Comparison of ENCODE assay signal across 9 mouse cellular contexts in genomic region chrX:71946631-71947030, GRCm38 (mm10). TPM values are rescaled to one million over a fixed set of nuclear protein-coding genes. Genes with fewer than 3 reads are reported as not detected.
A peak's percentile ranks its signal among the peaks of the same experiment; 100 is the strongest.
DNase-seq lines count a peak whose midpoint lies in the region; ATAC-seq and TF ChIP-seq lines count a peak whose summit lies in the region.
"Had no signal": no experiment of that assay in that cellular context is flagged by ENCODE, and none has a peak within 500 bp of the region (broad histone marks: within the 10 kb centered on the region; RNA-seq: fewer than 3 reads in every experiment).

No protein-coding gene starts in this region.

- DNase-seq in kidney, adult 2 months, result peak; percentile 31
- peak; percentile 35 for DNase-seq in MEL (ENCODE audit: low read depth, low spot score)
- DNase-seq in c-Kit-positive CD71-positive TER-119-negative erythroid progenitor cells, embryonic 14.5 days (ENCODE audit: low read depth), result peak; percentile 16
- DNase-seq in forelimb bud, embryonic 11.5 days (ENCODE audit: low read depth, low spot score), result peak; percentile 45
- DNase-seq in layer of hippocampus, adult 9-11 months, result peak; percentile 7
- DNase-seq in midbrain, postnatal 0 days (ENCODE audit: low spot score), result peak; percentile 21
- DNase-seq in T-cell, adult 2 months (ENCODE audit: low spot score), result no peak

- no peak overlapping the region for H3K4me3 ChIP-seq in kidney, adult 2 months (ENCODE audit: insufficient read depth, low read depth, low read length)
- no peak overlapping the region for H3K4me3 ChIP-seq in kidney, embryonic 16.5 days (ENCODE audit: low read length)
- no peak overlapping the region for H3K4me3 ChIP-seq in MEL (ENCODE audit: control insufficient read depth in 1 of 2, insufficient read depth in 1 of 2, low read depth in 2 of 2, low read length in 2 of 2)
- no peak overlapping the region for H3K4me3 ChIP-seq in midbrain, postnatal 0 days (ENCODE audit: low read depth, low read length)
- H3K4me3 ChIP-seq: stomach, embryonic 15.5 days had no signal

- ATAC-seq in kidney, embryonic 16.5 days (ENCODE audit: low FRiP score, low TSS enrichment), result no peak; the same call in 1 of the 2 replicates
- no peak for ATAC-seq in midbrain, postnatal 0 days (ENCODE audit: low FRiP score)

- H3K79me2 ChIP-seq in MEL (ENCODE audit: control insufficient read depth, insufficient read depth, low read length, poor library complexity), result no peaks in the 10 kb centered on the region

- H3K27me3 ChIP-seq in kidney, adult 2 months (replicated peaks; ENCODE audit: control insufficient read depth, insufficient read depth, low read length), result no peaks in the 10 kb centered on the region
- peaks cover 6% of the 10 kb centered on the region; the same call in 1 of the 2 replicates for H3K27me3 ChIP-seq in kidney, embryonic 16.5 days (ENCODE audit: insufficient read depth, low read length)
- no peaks in the 10 kb centered on the region for H3K27me3 ChIP-seq in MEL (ENCODE audit: control insufficient read depth in 1 of 2, insufficient read depth in 2 of 2, low read length in 2 of 2)
- H3K27me3 ChIP-seq in midbrain, postnatal 0 days (ENCODE audit: insufficient read depth, low read length), result no peaks in the 10 kb centered on the region
- H3K27me3 ChIP-seq: stomach, embryonic 15.5 days had no signal

- TF ChIP-seq CTCF in kidney, adult 2 months (conservative IDR thresholded peaks at IDR 0.05; ENCODE audit: insufficient read depth, insufficient read length, low read depth, low read length), result peak; percentile 54
- TF ChIP-seq CTCF in MEL (IDR thresholded peaks at IDR 0.05 in 2 of 3, conservative IDR thresholded peaks at IDR 0.05 in 1 of 3; ENCODE audit: control insufficient read depth in 1 of 3, insufficient read depth in 1 of 3, low read depth in 2 of 3, low read length in 3 of 3, poor library complexity in 1 of 3, severe bottlenecking in 1 of 3), result peak; percentile 39 to 69 (median 52)
- peak; percentile 60 for TF ChIP-seq CTCF in midbrain, postnatal 0 days (IDR thresholded peaks at IDR 0.05)

- peak; percentile 66 for TF ChIP-seq RAD21 in MEL (IDR thresholded peaks at IDR 0.05; ENCODE audit: low read depth, low read length)

- H3K27ac ChIP-seq in kidney, adult 2 months (ENCODE audit: insufficient read depth, low read depth, low read length), result no peak overlapping the region
- H3K27ac ChIP-seq in kidney, embryonic 16.5 days (ENCODE audit: low read length), result no peak overlapping the region
- no peak overlapping the region for H3K27ac ChIP-seq in MEL (ENCODE audit: control insufficient read depth, low read depth, low read length)
- H3K27ac ChIP-seq in midbrain, postnatal 0 days (ENCODE audit: low read depth, low read length), result no peak overlapping the region
- H3K27ac ChIP-seq: stomach, embryonic 15.5 days had no signal

- no peaks in the 10 kb centered on the region for H3K9me3 ChIP-seq in kidney, embryonic 16.5 days (ENCODE audit: low read length)
- H3K9me3 ChIP-seq in MEL (replicated peaks; ENCODE audit: insufficient read depth, low read length), result no peaks in the 10 kb centered on the region
- no peaks in the 10 kb centered on the region for H3K9me3 ChIP-seq in midbrain, postnatal 0 days (ENCODE audit: low read length)
- H3K9me3 ChIP-seq: stomach, embryonic 15.5 days had no signal

- H3K4me2 ChIP-seq in kidney, embryonic 16.5 days (replicated peaks; ENCODE audit: low read depth, low read length), result no peak overlapping the region
- H3K4me2 ChIP-seq in midbrain, postnatal 0 days (ENCODE audit: low read depth, low read length, poor library complexity, severe bottlenecking), result no peak overlapping the region
- H3K4me2 ChIP-seq: stomach, embryonic 15.5 days had no signal

- no peak for TF ChIP-seq EP300 in MEL (IDR thresholded peaks at IDR 0.05; ENCODE audit: low read depth in 1 of 2, low read length in 2 of 2)

- WGBS in kidney, adult 2 months, result 4% methylated on average over 3 of the region's 3 CpGs
- WGBS in kidney, embryonic 16.5 days, result 21% methylated on average over 3 of the region's 3 CpGs
- WGBS in midbrain, postnatal 0 days, result 18% methylated on average over 3 of the region's 3 CpGs

- H3K36me3 ChIP-seq in kidney, adult 2 months (ENCODE audit: control insufficient read depth, insufficient read depth, low read length), result no peaks in the 10 kb centered on the region
- H3K36me3 ChIP-seq in kidney, embryonic 16.5 days (ENCODE audit: insufficient read depth, low read length), result no peaks in the 10 kb centered on the region
- no peaks in the 10 kb centered on the region for H3K36me3 ChIP-seq in MEL (ENCODE audit: control insufficient read depth in 1 of 2, insufficient read depth in 2 of 2, low read length in 2 of 2)
- no peaks in the 10 kb centered on the region for H3K36me3 ChIP-seq in midbrain, postnatal 0 days (ENCODE audit: insufficient read depth, low read length)
- H3K36me3 ChIP-seq: stomach, embryonic 15.5 days had no signal

- no peak for TF ChIP-seq POLR2A in kidney, adult 2 months (IDR thresholded peaks at IDR 0.05; ENCODE audit: low read depth, low read length)
- no peak for TF ChIP-seq POLR2A in MEL (IDR thresholded peaks at IDR 0.05; ENCODE audit: control insufficient read depth in 1 of 2, insufficient read depth in 1 of 2, low read depth in 1 of 2, low read length in 2 of 2, poor library complexity in 1 of 2)

- H3K4me1 ChIP-seq in kidney, adult 2 months (ENCODE audit: control insufficient read depth, insufficient read depth, low read length), result no peaks in the 10 kb centered on the region
- H3K4me1 ChIP-seq in kidney, embryonic 16.5 days (ENCODE audit: insufficient read depth, low read length), result no peaks in the 10 kb centered on the region
- no peaks in the 10 kb centered on the region for H3K4me1 ChIP-seq in MEL (ENCODE audit: control insufficient read depth in 1 of 2, insufficient read depth in 2 of 2, low read length in 2 of 2)
- H3K4me1 ChIP-seq in midbrain, postnatal 0 days (ENCODE audit: insufficient read depth, low read length), result no peaks in the 10 kb centered on the region
- H3K4me1 ChIP-seq: stomach, embryonic 15.5 days had no signal

- no peak overlapping the region for H3K9ac ChIP-seq in kidney, embryonic 16.5 days (replicated peaks; ENCODE audit: low read length)
- no peak overlapping the region for H3K9ac ChIP-seq in MEL (ENCODE audit: control insufficient read depth, low read depth, low read length, poor library complexity, severe bottlenecking)
- no peak overlapping the region for H3K9ac ChIP-seq in midbrain, postnatal 0 days (replicated peaks; ENCODE audit: low read length, poor library complexity, severe bottlenecking)
- H3K9ac ChIP-seq: stomach, embryonic 15.5 days had no signal

TF ChIP-seq in MEL, 35 proteins besides CTCF, POLR2A, EP300 and RAD21:
- TF ChIP-seq USF1 (IDR thresholded peaks at IDR 0.05; ENCODE audit: low read depth, low read length), result no peak
- TF ChIP-seq ZC3H11A (IDR thresholded peaks at IDR 0.05; ENCODE audit: low read depth, low read length), result peak; percentile 54
- TF ChIP-seq SMC3 (IDR thresholded peaks at IDR 0.05; ENCODE audit: low read depth, low read length), result peak; percentile 72
- TF ChIP-seq NRF1 (IDR thresholded peaks at IDR 0.05; ENCODE audit: insufficient read depth, low read depth, low read length, poor library complexity, severe bottlenecking), result no peak
- TF ChIP-seq ZMIZ1 (IDR thresholded peaks at IDR 0.05; ENCODE audit: low read depth, low read length), result no peak

RNA-seq across cellular contexts. Expression of gene Prrg3, which starts 15.8 kb away (rescaled TPM):
- 1.1 and 1.2 TPM in 2 replicates for polyA plus RNA-seq in kidney, adult 2 months (2012; rRNA removed)
- 11.3 and 12.1 TPM in 2 replicates for polyA plus RNA-seq in kidney, embryonic 16.5 days (2015; fragmentation: Nextera tagmentation; extraction: Ambion mirVana)
- total RNA-seq in MEL (2012; rRNA removed), result not detected in 2 replicates
- polyA plus RNA-seq in MEL (2012; ENCODE audit: insufficient read depth in 1 of 2, insufficient read length in 2 of 2, low read depth in 1 of 2, low replicate concordance in 2 of 2, missing spikeins in 1 of 2), result not detected
- total RNA-seq in midbrain, postnatal 0 days (2014; rRNA removed), result 17.6 and 24.4 TPM in 2 replicates
- polyA plus RNA-seq in midbrain, postnatal 0 days (2015; fragmentation: Nextera tagmentation; extraction: Ambion mirVana), result 9.2 and 9.6 TPM in 2 replicates

RNA-seq across cellular contexts. Expression of gene Gm1141, which starts 25.8 kb away (rescaled TPM):
- polyA plus RNA-seq in kidney, adult 2 months (2012; rRNA removed), result 0.08 and 0.18 TPM in 2 replicates
- polyA plus RNA-seq in kidney, embryonic 16.5 days (2015; fragmentation: Nextera tagmentation; extraction: Ambion mirVana), result 0.09 TPM in 1 of 2 replicates, not detected in the other
- 0.04 and 0.07 TPM in 2 replicates for total RNA-seq in MEL (2012; rRNA removed)
- under 1 TPM in 1 of 2 experiments, not detected in 1; 0.14 TPM for polyA plus RNA-seq in MEL (2012; ENCODE audit: insufficient read depth in 1 of 2, insufficient read length in 2 of 2, low read depth in 1 of 2, low replicate concordance in 2 of 2, missing spikeins in 1 of 2)
- 0.55 and 2.6 TPM in 2 replicates for total RNA-seq in midbrain, postnatal 0 days (2014; rRNA removed)
- 0.23 and 0.30 TPM in 2 replicates for polyA plus RNA-seq in midbrain, postnatal 0 days (2015; fragmentation: Nextera tagmentation; extraction: Ambion mirVana)

RNA-seq across cellular contexts. Expression of gene Fate1, which starts 26.2 kb away (rescaled TPM):
- polyA plus RNA-seq in kidney, adult 2 months (2012; rRNA removed), result not detected in 2 replicates
- 0.22 TPM in 1 of 2 replicates, not detected in the other for polyA plus RNA-seq in kidney, embryonic 16.5 days (2015; fragmentation: Nextera tagmentation; extraction: Ambion mirVana)
- total RNA-seq in MEL (2012; rRNA removed), result not detected in 2 replicates
- polyA plus RNA-seq in MEL (2012; ENCODE audit: insufficient read depth in 1 of 2, insufficient read length in 2 of 2, low read depth in 1 of 2, low replicate concordance in 2 of 2, missing spikeins in 1 of 2), result not detected
- total RNA-seq in midbrain, postnatal 0 days (2014; rRNA removed), result 0.55 and 0.76 TPM in 2 replicates
- not detected in 2 replicates for polyA plus RNA-seq in midbrain, postnatal 0 days (2015; fragmentation: Nextera tagmentation; extraction: Ambion mirVana)

RNA-seq across cellular contexts. Expression of gene Cnga2, which starts 45.0 kb away (rescaled TPM):
- not detected in 2 replicates for polyA plus RNA-seq in kidney, adult 2 months (2012; rRNA removed)
- 0.06 and 0.10 TPM in 2 replicates for polyA plus RNA-seq in kidney, embryonic 16.5 days (2015; fragmentation: Nextera tagmentation; extraction: Ambion mirVana)
- total RNA-seq in MEL (2012; rRNA removed), result not detected in 2 replicates
- not detected for polyA plus RNA-seq in MEL (2012; ENCODE audit: insufficient read depth in 1 of 2, insufficient read length in 2 of 2, low read depth in 1 of 2, low replicate concordance in 2 of 2, missing spikeins in 1 of 2)
- total RNA-seq in midbrain, postnatal 0 days (2014; rRNA removed), result 0.60 TPM in 1 of 2 replicates, not detected in the other
- 0.18 and 0.27 TPM in 2 replicates for polyA plus RNA-seq in midbrain, postnatal 0 days (2015; fragmentation: Nextera tagmentation; extraction: Ambion mirVana)
